Mouse (Mus musculus): ENCODE measurements around the gene Fam98b. TPM values are rescaled to one million over a fixed set of nuclear protein-coding genes. Genes with fewer than 3 reads are reported as not detected.

Fam98b gene
- total and polyA plus RNA-seq, 2 experiments, result 2.5 to 4.4 TPM

DNA sequence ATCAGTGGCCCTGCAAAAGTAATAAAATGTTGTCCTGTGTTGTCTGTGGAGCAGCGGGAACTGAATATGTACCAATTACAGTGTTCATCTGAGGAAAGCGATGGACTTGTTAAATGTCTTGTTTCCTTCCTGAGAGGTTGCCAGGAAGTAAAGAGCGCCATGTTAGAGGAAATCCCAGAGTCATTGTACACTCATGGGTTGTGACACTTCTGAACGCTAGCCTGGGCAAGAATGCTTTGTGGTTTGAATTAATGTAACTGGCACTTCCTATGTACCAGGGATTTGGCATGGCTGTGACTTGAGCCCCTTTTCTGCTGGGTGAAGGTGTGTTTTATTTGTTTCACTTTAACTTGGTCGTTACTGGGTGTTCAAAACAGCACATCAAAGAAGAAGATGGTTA lies 12.6 kb downstream of the Fam98b start:
- no peak for DNase-seq (ENCODE audit: extremely low read depth, low read depth, low spot score)
- Histone ChIP-seq H3K27ac (replicated peaks; ENCODE audit: insufficient read depth, low read depth, low read length) (no peak overlapping the region), H3K4me3 (ENCODE audit: insufficient read depth, low read depth, low read length) (no peak overlapping the region), H3K4me1 (ENCODE audit: control insufficient read depth, insufficient read depth, low read length) (no peaks in the 10 kb centered on the region), H3K36me3 (ENCODE audit: control insufficient read depth, insufficient read depth, low read length) (peaks cover 22% of the 10 kb centered on the region), H3K27me3 (ENCODE audit: control insufficient read depth, insufficient read depth, low read length) (no peaks in the 10 kb centered on the region), H3K79me2 (ENCODE audit: control insufficient read depth, insufficient read depth, low read length) (no peaks in the 10 kb centered on the region), H3K9ac (ENCODE audit: low read depth, low read length) (no peak overlapping the region)
- TF ChIP-seq POLR2A (IDR thresholded peaks at IDR 0.05; ENCODE audit: extremely low read depth, insufficient read depth, low read length) (no peak), CTCF (IDR thresholded peaks at IDR 0.05; ENCODE audit: low read depth, low read length) (no peak)
- 85% methylated on average over 5 of the region's 5 CpGs for WGBS

DNA sequence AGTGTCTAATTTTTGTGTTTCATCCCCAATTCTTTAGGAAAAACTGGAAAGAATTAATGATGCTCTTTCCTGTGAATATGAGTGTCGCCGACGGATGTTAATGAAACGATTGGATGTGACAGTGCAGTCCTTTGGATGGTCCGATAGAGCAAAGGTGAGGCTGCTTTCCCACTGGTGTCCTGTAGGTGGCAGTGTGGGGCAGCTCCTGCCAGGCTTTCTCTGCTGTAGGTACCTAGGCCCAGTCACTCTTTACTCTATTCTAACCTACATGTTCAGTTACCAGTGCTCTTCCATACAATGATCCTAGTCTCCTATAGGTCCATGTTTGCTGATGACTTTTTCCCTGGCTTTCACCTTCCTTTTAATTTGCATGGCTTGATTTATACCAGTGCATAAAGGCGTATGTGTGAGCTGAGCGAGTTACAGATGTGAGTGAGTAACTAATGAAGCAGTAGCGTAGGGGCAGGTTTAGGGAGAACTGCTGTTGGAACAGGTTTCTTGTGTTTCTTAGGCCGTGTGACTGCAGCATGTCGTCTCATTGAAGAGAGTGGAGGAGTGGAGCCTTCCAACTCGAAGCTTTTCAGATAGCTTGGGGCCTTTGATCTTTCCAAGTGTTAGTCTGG lies 14.4 kb downstream of the Fam98b start:
- Histone ChIP-seq H3K4me1 (ENCODE audit: control insufficient read depth, insufficient read depth, low read length) (no peaks in the 10 kb centered on the region), H3K36me3 (ENCODE audit: control insufficient read depth, insufficient read depth, low read length) (peaks cover 27% of the 10 kb centered on the region), H3K79me2 (ENCODE audit: control insufficient read depth, insufficient read depth, low read length) (no peaks in the 10 kb centered on the region), H3K4me3 (ENCODE audit: insufficient read depth, low read depth, low read length) (no peak overlapping the region), H3K27ac (replicated peaks; ENCODE audit: insufficient read depth, low read depth, low read length) (no peak overlapping the region), H3K9ac (ENCODE audit: low read depth, low read length) (no peak overlapping the region), H3K27me3 (ENCODE audit: control insufficient read depth, insufficient read depth, low read length) (no peaks in the 10 kb centered on the region)
- DNase-seq (ENCODE audit: extremely low read depth, low read depth, low spot score), result peak; percentile 18
- TF ChIP-seq CTCF (IDR thresholded peaks at IDR 0.05; ENCODE audit: low read depth, low read length) (peak; percentile 94), POLR2A (IDR thresholded peaks at IDR 0.05; ENCODE audit: extremely low read depth, insufficient read depth, low read length) (no peak)
- WGBS, result 63% methylated on average over 11 of the region's 11 CpGs

DNA sequence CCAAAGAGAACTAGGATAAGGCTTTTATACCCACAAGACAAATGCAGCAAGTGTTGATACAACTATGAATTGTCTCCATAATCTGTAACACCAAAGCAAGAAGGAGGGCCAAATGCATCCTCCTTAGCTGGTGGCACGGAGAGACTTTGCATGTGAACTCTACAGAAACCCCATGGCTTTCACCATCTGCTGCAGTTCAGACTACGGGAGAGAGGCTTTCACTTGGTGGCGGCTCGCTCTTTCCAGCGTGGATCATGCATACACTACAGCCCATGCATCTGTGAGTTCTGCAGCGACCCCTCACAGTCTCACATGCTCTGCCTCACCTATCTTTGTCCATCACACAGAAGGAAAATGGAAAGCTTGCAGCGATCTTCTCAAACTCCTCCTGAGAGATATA lies 38.8 kb downstream of the Fam98b start:
- no peak for TF ChIP-seq CTCF (IDR thresholded peaks at IDR 0.05; ENCODE audit: low read depth, low read length)
- WGBS, result 91% methylated on average over 7 of the region's 7 CpGs

DNA sequence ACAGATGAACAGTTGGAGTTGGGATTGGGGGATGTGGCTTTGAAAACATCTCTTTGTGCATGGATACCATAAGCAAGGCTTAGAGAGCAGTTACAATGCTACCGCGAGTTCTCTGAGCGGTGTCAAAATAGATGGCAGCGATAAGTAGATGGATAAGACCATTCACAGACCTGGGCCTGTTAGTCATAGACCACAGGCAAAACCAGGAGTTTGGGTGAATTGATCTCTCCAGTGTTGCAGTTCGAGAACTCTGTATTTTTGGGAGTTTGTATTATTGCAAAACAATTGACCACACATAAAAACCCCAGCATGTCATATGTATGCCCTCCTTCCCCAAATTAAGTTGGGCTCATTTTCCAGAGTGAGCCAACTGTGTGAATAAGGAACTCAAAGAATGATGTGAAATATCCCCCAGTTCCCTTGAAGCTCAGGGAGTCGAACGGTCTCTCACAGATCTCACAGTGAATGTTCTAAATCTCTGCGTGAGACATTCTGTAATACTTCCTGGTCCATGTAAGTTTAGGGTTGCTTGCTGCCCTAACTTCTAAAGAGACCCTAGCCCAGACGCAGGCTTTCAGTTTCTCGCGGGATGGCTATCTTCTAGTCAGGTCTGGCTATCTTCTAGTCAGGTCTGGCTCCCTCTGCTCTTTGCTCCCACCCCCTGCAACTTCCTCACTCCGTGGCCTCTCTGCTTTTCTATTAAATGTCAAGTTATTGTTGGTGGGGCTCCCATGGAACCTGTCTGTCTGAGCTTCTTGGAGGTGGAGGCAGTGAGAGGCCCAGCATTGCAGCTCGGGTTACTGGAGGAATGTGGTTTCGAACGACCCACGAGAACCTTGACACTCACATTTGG lies 50.3 kb downstream of the Fam98b start:
- Histone ChIP-seq H3K4me3 (ENCODE audit: insufficient read depth, low read depth, low read length) (no peak overlapping the region), H3K4me1 (ENCODE audit: control insufficient read depth, insufficient read depth, low read length) (no peaks in the 10 kb centered on the region), H3K79me2 (ENCODE audit: control insufficient read depth, insufficient read depth, low read length) (no peaks in the 10 kb centered on the region), H3K27ac (replicated peaks; ENCODE audit: insufficient read depth, low read depth, low read length) (no peak overlapping the region), H3K27me3 (ENCODE audit: control insufficient read depth, insufficient read depth, low read length) (no peaks in the 10 kb centered on the region), H3K9ac (ENCODE audit: low read depth, low read length) (no peak overlapping the region), H3K36me3 (ENCODE audit: control insufficient read depth, insufficient read depth, low read length) (no peaks in the 10 kb centered on the region)
- DNase-seq (ENCODE audit: extremely low read depth, low read depth, low spot score), result peak; percentile 19
- no peak for TF ChIP-seq POLR2A (IDR thresholded peaks at IDR 0.05; ENCODE audit: extremely low read depth, insufficient read depth, low read length)
- 87% methylated on average over 16 of the region's 16 CpGs for WGBS

More for the DNA sequence above, 38.8 kb downstream of the Fam98b start:
- Histone ChIP-seq H3K4me3 (ENCODE audit: insufficient read depth, low read depth, low read length) (no peak overlapping the region), H3K27me3 (ENCODE audit: control insufficient read depth, insufficient read depth, low read length) (no peaks in the 10 kb centered on the region), H3K4me1 (ENCODE audit: control insufficient read depth, insufficient read depth, low read length) (no peaks in the 10 kb centered on the region), H3K79me2 (ENCODE audit: control insufficient read depth, insufficient read depth, low read length) (no peaks in the 10 kb centered on the region), H3K36me3 (ENCODE audit: control insufficient read depth, insufficient read depth, low read length) (no peaks in the 10 kb centered on the region), H3K9ac (ENCODE audit: low read depth, low read length) (no peak overlapping the region), H3K27ac (replicated peaks; ENCODE audit: insufficient read depth, low read depth, low read length) (no peak overlapping the region)
- DNase-seq (ENCODE audit: extremely low read depth, low read depth, low spot score), result no peak

DNA sequence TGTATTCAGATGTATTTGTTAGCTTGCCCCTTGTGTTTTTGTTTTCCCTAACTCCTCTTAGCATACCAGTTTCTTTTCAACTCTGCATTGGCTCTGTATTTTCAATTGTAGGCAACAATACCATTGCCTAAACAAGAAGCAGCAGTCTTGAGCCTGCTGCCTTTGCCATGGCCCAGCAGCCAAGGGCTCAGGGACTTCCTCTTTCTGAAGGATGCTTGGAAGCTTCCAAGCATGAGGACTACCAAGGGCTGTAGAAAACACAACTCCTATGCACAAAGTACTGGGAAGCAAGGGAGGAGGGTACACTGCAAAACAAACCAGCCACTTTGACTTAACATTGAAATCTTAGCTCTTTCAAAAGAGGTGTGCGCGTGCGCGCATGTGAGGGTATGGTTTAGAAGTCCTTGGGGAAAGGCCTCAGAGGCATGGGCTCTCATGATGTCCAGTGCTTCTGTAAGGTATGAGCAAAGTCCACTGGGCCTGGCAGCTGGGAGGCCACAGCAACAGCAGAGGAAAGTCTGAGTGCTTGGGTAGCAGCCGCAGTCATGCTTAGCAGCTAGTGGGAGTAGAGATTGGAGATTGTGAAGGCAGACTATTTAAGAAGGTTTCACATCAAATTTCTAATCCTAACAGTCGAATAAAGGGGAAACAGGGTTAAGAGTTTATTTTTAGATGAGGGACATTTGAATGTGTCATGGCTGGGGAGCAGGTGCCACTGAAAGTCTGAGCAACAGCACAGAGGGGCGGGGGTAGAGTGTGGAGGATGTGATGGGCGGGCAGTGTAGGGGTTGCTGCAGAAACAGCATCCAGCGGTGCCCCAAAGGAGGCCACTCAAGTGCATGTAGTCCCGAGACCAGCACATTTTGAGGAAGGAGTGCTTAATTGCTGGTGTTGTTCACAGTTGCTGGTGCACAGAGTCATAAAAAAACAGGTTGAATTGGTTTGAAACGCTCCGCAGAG lies 54.1 kb downstream of the Fam98b start:
- TF ChIP-seq CTCF (IDR thresholded peaks at IDR 0.05; ENCODE audit: low read depth, low read length) (no peak), POLR2A (IDR thresholded peaks at IDR 0.05; ENCODE audit: extremely low read depth, insufficient read depth, low read length) (no peak)
- H3K36me3 ChIP-seq (ENCODE audit: control insufficient read depth, insufficient read depth, low read length), result no peaks in the 10 kb centered on the region
- no peaks in the 10 kb centered on the region for H3K79me2 ChIP-seq (ENCODE audit: control insufficient read depth, insufficient read depth, low read length)
- H3K27me3 ChIP-seq (ENCODE audit: control insufficient read depth, insufficient read depth, low read length), result no peaks in the 10 kb centered on the region
- H3K9ac ChIP-seq (ENCODE audit: low read depth, low read length), result no peak overlapping the region
- no peak overlapping the region for H3K27ac ChIP-seq (replicated peaks; ENCODE audit: insufficient read depth, low read depth, low read length)
- 88% methylated on average over 12 of the region's 12 CpGs for WGBS
- no peak for DNase-seq (ENCODE audit: extremely low read depth, low read depth, low spot score)
- no peaks in the 10 kb centered on the region for H3K4me1 ChIP-seq (ENCODE audit: control insufficient read depth, insufficient read depth, low read length)
- H3K4me3 ChIP-seq (ENCODE audit: insufficient read depth, low read depth, low read length), result no peak overlapping the region
